Mouse (Mus musculus): ENCODE measurements around the gene Csf2rb.

GRCm38 (mm10) chr15:78374204-78374603, 48.7 kb downstream of the Csf2rb start:
- TF ChIP-seq CTCF (IDR thresholded peaks at IDR 0.05; ENCODE audit: low read depth, low read length), result no peak
- TF ChIP-seq POLR2A (IDR thresholded peaks at IDR 0.05; ENCODE audit: extremely low read depth, insufficient read depth, low read length), result no peak
